Mouse (Mus musculus) Patski (cell line): Measurements from ENCODE around the gene Sipa1l1. TPM values are rescaled to one million over a fixed set of nuclear protein-coding genes. Genes with fewer than 3 reads are reported as not detected.
A peak's percentile ranks its signal among the peaks of the same experiment; 100 is the strongest.

Source experiments
- ATAC-seq: fragments of 100-300 bp; one replicate; pipeline ENCODE4 v1.8.0; 2021
- CTCF ChIA-PET: fragments of 350-600 bp; sonication (Branson Sonifier 250); formaldehyde crosslinking; loops from one replicate; lab custom pipeline; 2022; ENCODE audit warnings: inconsistent platforms; lab: Charles Lee
- POLR2A ChIA-PET: fragments of 350-600 bp; sonication (Branson Sonifier 250); formaldehyde crosslinking; loops from one replicate; lab custom pipeline; 2022; ENCODE audit warnings: antibody characterized with exemption, inconsistent platforms; lab: Charles Lee
- DNase-seq: peaks from one replicate; pipeline ENCODE4 v3.0.0-alpha.2; 2011; ENCODE audit warnings: low read depth, low spot score
- H3K27me3 ChIP-seq: fragments of 371-371 bp; one replicate; pipeline ENCODE4 v1.5.1; 2021
- CTCF ChIP-seq: fragments of 100-300 bp; IDR thresholded peaks from one replicate; pipeline ENCODE4 v1.5.1; 2021
- in situ Hi-C: fragments of 300-500 bp; cut with MboI; formaldehyde crosslinking; loops from 3 replicates; pipeline ENCODE4 v1.11.1; 2018; ENCODE audit warnings: low pct_unique_long_range_greater_than_20kb, mixed read lengths
- polyA plus RNA-seq: library from polyadenylated mRNA; unstranded; gene quantifications from one replicate; pipeline ENCODE4 v1.2.3, GENCODE M21; 2021

The Sipa1l1 gene
- polyA plus RNA-seq, 1 experiment from 2014 or later = 26.0 TPM

DNA sequence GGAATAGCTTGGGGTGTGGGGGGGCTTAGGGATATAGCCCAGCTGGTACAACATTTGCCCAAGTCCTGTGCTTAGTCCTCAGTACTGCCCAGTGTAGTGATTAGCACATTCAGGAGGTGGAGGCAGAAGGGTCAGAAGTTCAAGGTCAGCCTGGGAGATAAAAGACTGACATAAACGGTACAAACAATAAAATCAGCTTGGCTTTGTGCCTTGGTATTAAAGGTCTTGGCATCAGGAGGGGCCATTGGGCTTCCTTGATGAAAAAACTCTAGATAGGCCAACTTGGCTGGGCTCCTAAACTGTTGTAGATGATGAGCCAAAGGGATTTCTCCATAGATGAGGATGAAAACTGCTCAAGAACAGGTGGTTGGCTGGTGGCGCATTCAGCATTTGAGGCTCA, 283.3 kb downstream of the Sipa1l1 start:
- in situ Hi-C loops = loop anchor here (10.0 kb wide), 2 partner anchors 138 to 278 kb away; no protein-coding TSS in a partner anchor
- CTCF ChIA-PET = no interaction called here
- POLR2A ChIA-PET = no interaction called here
- ATAC-seq = no peak
- no peak for DNase-seq
- no peak for TF ChIP-seq CTCF
- no peaks in the 10 kb centered on the region for H3K27me3 ChIP-seq

- in situ Hi-C loops = loop anchor here (10.0 kb wide), 2 partner anchors 140 to 280 kb away; no protein-coding TSS in a partner anchor
- no peaks in the 10 kb centered on the region for H3K27me3 ChIP-seq
- TF ChIP-seq CTCF = no peak
- ChIA-PET CTCF (no interaction called here), POLR2A (no interaction called here)
- ATAC-seq (no peak), DNase-seq (no peak)
Measured at GRCm38 (mm10) chr12:82454415-82454814, 285.3 kb downstream of the Sipa1l1 start.

GRCm38 (mm10) chr12:82455700-82456413, 286.7 kb downstream of the Sipa1l1 start:
- no peak for DNase-seq
- in situ Hi-C loops = loop anchor here (10.0 kb wide), 2 partner anchors 141 to 281 kb away; no protein-coding TSS in a partner anchor
- TF ChIP-seq CTCF = no peak

GRCm38 (mm10) chr12:82456414-82456805, 287.3 kb downstream of the Sipa1l1 start:
- CTCF ChIA-PET = interaction anchor here (1.6 kb wide), 1 partner anchor 11 kb away, joined by 5 read pairs; no protein-coding TSS in a partner anchor
- in situ Hi-C loops = loop anchor here (10.0 kb wide), 2 partner anchors 142 to 282 kb away; no protein-coding TSS in a partner anchor
- H3K27me3 ChIP-seq = no peaks in the 10 kb centered on the region
- POLR2A ChIA-PET = no interaction called here
- TF ChIP-seq CTCF = no peak
- ATAC-seq (no peak), DNase-seq (no peak)

More at GRCm38 (mm10) chr12:82455700-82456413, 286.7 kb downstream of the Sipa1l1 start:
- no peaks in the 10 kb centered on the region for H3K27me3 ChIP-seq
- ChIA-PET POLR2A (no interaction called here), CTCF (interaction anchor here (1.6 kb wide), 1 partner anchor 12 kb away, joined by 5 read pairs; no protein-coding TSS in a partner anchor)
- no peak for ATAC-seq

- TF ChIP-seq CTCF = no peak
- in situ Hi-C loops = loop anchor here (10.0 kb wide), 2 partner anchors 143 to 283 kb away; no protein-coding TSS in a partner anchor
Measured at GRCm38 (mm10) chr12:82457609-82458008, 288.5 kb downstream of the Sipa1l1 start.

GRCm38 (mm10) chr12:82458017-82458416, 288.9 kb downstream of the Sipa1l1 start:
- ChIA-PET CTCF (no interaction called here), POLR2A (no interaction called here)
- no peak for DNase-seq
- in situ Hi-C loops = loop anchor here (10.0 kb wide), 2 partner anchors 143 to 283 kb away; no protein-coding TSS in a partner anchor
- H3K27me3 ChIP-seq = no peaks in the 10 kb centered on the region
- ATAC-seq = no peak
- TF ChIP-seq CTCF = no peak

More at GRCm38 (mm10) chr12:82457609-82458008, 288.5 kb downstream of the Sipa1l1 start:
- DNase-seq = no peak
- no peak for ATAC-seq
- no peaks in the 10 kb centered on the region for H3K27me3 ChIP-seq
- CTCF ChIA-PET = no interaction called here
- POLR2A ChIA-PET = no interaction called here

GRCm38 (mm10) chr12:82467234-82467633, 298.1 kb downstream of the Sipa1l1 start:
- POLR2A ChIA-PET = no interaction called here
- peak; percentile 19 for DNase-seq
- ATAC-seq = no peak

GRCm38 (mm10) chr12:82467641-82468040, 298.5 kb downstream of the Sipa1l1 start:
- peak; percentile 33 for ATAC-seq
- POLR2A ChIA-PET = no interaction called here

More at GRCm38 (mm10) chr12:82467234-82467633, 298.1 kb downstream of the Sipa1l1 start:
- in situ Hi-C loops = no loop called here
- TF ChIP-seq CTCF = no peak
- no peaks in the 10 kb centered on the region for H3K27me3 ChIP-seq
- CTCF ChIA-PET = interaction anchor here (0.7 to 1.5 kb wide), 2 partner anchors 11 to 467 kb away, joined by 4 to 5 read pairs; no protein-coding TSS in a partner anchor

DNA sequence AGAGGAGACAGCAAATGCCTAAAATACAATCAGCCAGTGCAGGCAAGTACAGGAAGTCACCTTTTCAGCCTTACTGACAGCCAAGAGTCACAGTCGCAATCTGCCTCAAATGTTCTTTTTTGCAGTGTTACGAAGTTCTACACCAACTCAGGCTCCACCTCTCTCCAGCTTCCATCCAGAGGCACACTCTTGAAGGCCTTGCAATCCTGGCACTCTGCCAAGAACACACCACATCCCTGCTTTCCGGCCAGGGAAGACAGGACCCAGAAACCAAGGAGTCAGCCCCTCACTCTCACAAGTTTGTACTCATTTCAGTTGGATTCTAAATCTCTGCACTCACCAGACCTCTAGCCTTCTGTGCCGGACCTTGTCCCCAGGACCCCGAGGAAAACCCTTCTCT, 299.3 kb downstream of the Sipa1l1 start:
- POLR2A ChIA-PET = interaction anchor here (0.6 kb wide), 1 partner anchor 320 kb away, joined by 6 read pairs; no protein-coding TSS in a partner anchor
- no peak for TF ChIP-seq CTCF

More at GRCm38 (mm10) chr12:82467641-82468040, 298.5 kb downstream of the Sipa1l1 start:
- DNase-seq = no peak
- H3K27me3 ChIP-seq = no peaks in the 10 kb centered on the region
- in situ Hi-C loops = no loop called here
- peak; percentile 72 for TF ChIP-seq CTCF
- CTCF ChIA-PET = interaction anchor here (0.7 to 1.5 kb wide), 4 partner anchors 11 to 489 kb away, joined by 3 to 5 read pairs (median 4); no protein-coding TSS in a partner anchor

GRCm38 (mm10) chr12:82469706-82470361, 300.7 kb downstream of the Sipa1l1 start:
- peak; percentile 96 for TF ChIP-seq CTCF
- in situ Hi-C loops = loop anchor here (5.0 kb wide), 1 partner anchor 663 kb away; no protein-coding TSS in a partner anchor
- peak; percentile 43 for DNase-seq
- no peaks in the 10 kb centered on the region for H3K27me3 ChIP-seq
- POLR2A ChIA-PET = no interaction called here
- CTCF ChIA-PET = interaction anchor here (1.0 kb wide), 1 partner anchor 472 kb away, joined by 4 read pairs; no protein-coding TSS in a partner anchor
- ATAC-seq = peak; percentile 51

More for the DNA sequence above, 299.3 kb downstream of the Sipa1l1 start:
- no peak for DNase-seq
- no peaks in the 10 kb centered on the region for H3K27me3 ChIP-seq
- no peak for ATAC-seq
- in situ Hi-C loops = no loop called here
- CTCF ChIA-PET = interaction anchor here (1.1 to 1.5 kb wide), 4 partner anchors 12 to 502 kb away, joined by 3 to 5 read pairs (median 3); no protein-coding TSS in a partner anchor
